Mouse (Mus musculus) liver, adult 2 months (tissue): ENCODE data around the gene Patl2. TPM values are rescaled to one million over a fixed set of nuclear protein-coding genes. Genes with fewer than 3 reads are reported as not detected.

ENCODE experiments used
- DNase-seq: peaks from one replicate; pipeline ENCODE4 v3.0.0-alpha.2; 2011; ENCODE audit warnings: low read depth, low spot score; ENCODE audit errors: extremely low read depth
- H3K27ac ChIP-seq: fragments of 200-500 bp; replicated peaks from 2 replicates; pipeline ENCODE4 v1.5.1; 2012; ENCODE audit warnings: low read depth, mild to moderate bottlenecking, control low read depth, inconsistent platforms, low read length; ENCODE audit not compliant: insufficient read depth
- H3K27me3 ChIP-seq: fragments of 200-500 bp; 2 replicates; pipeline ENCODE4 v1.6.1; 2012; ENCODE audit warnings: mild to moderate bottlenecking, moderate library complexity, low read length, inconsistent platforms; ENCODE audit not compliant: control insufficient read depth, insufficient read depth
- H3K36me3 ChIP-seq: fragments of 200-500 bp; 2 replicates; pipeline ENCODE4 v1.6.1; 2012; ENCODE audit warnings: low read length, inconsistent platforms; ENCODE audit not compliant: control insufficient read depth, insufficient read depth
- H3K4me1 ChIP-seq: fragments of 200-500 bp; 2 replicates; pipeline ENCODE4 v1.6.1; 2011; ENCODE audit warnings: low read length; ENCODE audit not compliant: control insufficient read depth, insufficient read depth
- H3K4me3 ChIP-seq: fragments of 200-500 bp; 2 replicates; pipeline ENCODE4 v1.5.1; 2011; ENCODE audit warnings: low read depth, mild to moderate bottlenecking, control low read depth, low read length, moderate library complexity; ENCODE audit not compliant: insufficient read depth
- H3K79me2 ChIP-seq: fragments of 200-500 bp; 2 replicates; pipeline ENCODE4 v1.6.1; 2012; ENCODE audit warnings: inconsistent platforms, mild to moderate bottlenecking, low read length, moderate library complexity; ENCODE audit not compliant: control insufficient read depth, insufficient read depth
- H3K9ac ChIP-seq: fragments of 200-500 bp; 2 replicates; pipeline ENCODE4 v1.6.1; 2012; ENCODE audit warnings: low read depth, mild to moderate bottlenecking, control low read depth, inconsistent platforms, low read length
- CTCF ChIP-seq: fragments of 200-500 bp; IDR thresholded peaks from 2 replicates; pipeline ENCODE4 v1.5.1; 2011; ENCODE audit warnings: low read depth, low read length, control low read depth
- POLR2A ChIP-seq: fragments of 200-500 bp; IDR thresholded peaks from 2 replicates; pipeline ENCODE4 v1.6.1; 2011; ENCODE audit warnings: low read length, control low read depth; ENCODE audit not compliant: insufficient read depth; ENCODE audit errors: extremely low read depth
- WGBS: fragments of 180-500 bp; shearing (Covaris S2); methylation state at CpG from one replicate; pipeline ENCODE4 v1.1.7; 2018; 5-methylcytosine and 5-hydroxymethylcytosine counted together
- polyA plus RNA-seq: library from polyadenylated mRNA; depleted of rRNA; stranded (reverse); fragments of >200 nt; gene quantifications from 2 replicates; pipeline ENCODE4 v1.2.3, GENCODE M21; 2012
- total RNA-seq: library from RNA; depleted of rRNA; stranded (reverse); fragments of >200 nt; gene quantifications from 2 replicates; pipeline ENCODE4 v1.2.3, GENCODE M21; 2014

Patl2 gene
- total and polyA plus RNA-seq, 2 experiments: 0.09 TPM; not detected in 1

DNA sequence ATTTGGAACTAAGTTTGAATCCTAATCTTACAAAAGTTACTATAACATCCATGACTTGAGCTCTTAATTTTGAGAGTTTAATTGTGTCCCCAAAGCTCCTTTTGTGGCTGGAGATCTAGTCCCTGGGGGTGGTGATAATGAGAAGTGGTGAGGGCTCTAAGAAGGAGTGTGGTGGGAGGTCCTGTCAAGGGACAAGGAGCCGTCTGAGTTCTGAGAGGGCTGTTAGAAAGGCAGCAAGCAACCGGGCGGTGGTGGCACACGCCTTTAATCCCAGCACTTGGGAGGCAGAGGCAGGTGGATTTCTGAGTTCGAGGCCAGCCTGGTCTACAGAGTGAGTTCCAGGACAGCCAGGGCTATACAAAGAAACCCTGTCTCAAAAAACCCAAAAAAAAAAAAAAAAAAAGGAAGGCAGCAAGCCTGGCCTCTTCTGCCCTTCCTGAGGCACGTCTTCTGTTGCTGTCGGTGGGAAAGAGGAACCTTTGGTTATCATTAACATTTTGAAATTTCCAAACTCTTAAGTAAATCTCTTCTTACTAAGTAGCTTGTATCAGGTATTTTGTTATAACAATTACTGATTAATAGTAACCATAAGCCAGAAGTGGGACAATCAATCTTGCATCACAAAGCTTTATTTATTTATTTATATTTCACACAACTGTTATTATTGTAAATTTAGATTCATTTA is 32.2 kb downstream of the Patl2 start:
- no peaks in the 10 kb centered on the region for H3K27me3 ChIP-seq
- H3K4me3 ChIP-seq: no peak overlapping the region
- H3K27ac ChIP-seq: no peak overlapping the region
- peaks cover 47% of the 10 kb centered on the region for H3K4me1 ChIP-seq
- TF ChIP-seq CTCF (no peak), POLR2A (no peak)
- no peak overlapping the region for H3K9ac ChIP-seq
- peaks cover 46% of the 10 kb centered on the region for H3K36me3 ChIP-seq
- 72% methylated on average over 7 of the region's 7 CpGs for whole genome bisulfite sequencing
- peaks cover 28% of the 10 kb centered on the region; the same call in 1 of the 2 replicates for H3K79me2 ChIP-seq
- no peak for DNase-seq

DNA sequence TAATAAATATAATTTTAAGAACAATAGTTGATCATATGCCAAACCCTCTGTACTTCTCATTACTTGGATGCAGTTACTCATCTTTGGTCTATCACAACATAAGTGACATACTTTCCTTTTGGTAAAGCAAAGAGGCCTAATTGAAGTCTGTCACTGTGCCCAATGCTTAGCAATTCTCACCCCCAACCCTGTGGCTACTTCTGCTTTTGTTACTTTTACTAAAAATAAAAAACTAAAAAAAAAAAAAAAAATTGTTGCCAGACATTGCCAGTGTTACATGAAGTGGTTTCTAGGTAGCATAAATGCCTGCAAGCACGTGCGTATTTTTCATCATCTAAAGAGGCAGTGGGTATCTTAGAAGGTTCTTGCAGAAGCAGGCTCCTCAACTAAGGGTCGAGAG is 33.1 kb downstream of the Patl2 start:
- DNase-seq: no peak
- H3K36me3 ChIP-seq: peaks cover 46% of the 10 kb centered on the region
- WGBS: 90% methylated on average over 3 of the region's 3 CpGs
- H3K27ac ChIP-seq: no peak overlapping the region
- H3K4me1 ChIP-seq: peaks cover 43% of the 10 kb centered on the region
- H3K27me3 ChIP-seq: no peaks in the 10 kb centered on the region
- TF ChIP-seq CTCF: no peak
- no peak for TF ChIP-seq POLR2A
- H3K9ac ChIP-seq: no peak overlapping the region
- H3K4me3 ChIP-seq: no peak overlapping the region
- H3K79me2 ChIP-seq: peaks cover 33% of the 10 kb centered on the region; the same call in 1 of the 2 replicates

DNA sequence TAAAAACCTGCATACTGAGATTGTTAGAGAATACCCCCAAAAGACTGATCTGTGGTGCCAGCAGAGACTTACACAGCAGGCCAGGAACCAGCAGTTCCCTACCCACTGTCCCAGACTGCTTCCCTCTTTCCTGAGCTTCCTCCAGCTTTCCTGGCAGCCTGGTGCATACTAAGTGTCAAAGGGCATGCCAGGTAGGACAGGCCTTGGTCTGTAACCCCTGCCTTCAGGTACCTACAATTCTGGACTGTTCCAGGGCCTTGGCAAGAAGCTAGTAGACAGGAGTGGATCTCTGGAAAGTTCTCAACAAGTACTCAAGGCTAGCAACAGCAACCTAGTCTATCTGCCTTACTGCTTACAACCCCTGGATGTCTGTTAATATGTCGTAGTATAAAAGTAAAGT is 34.8 kb downstream of the Patl2 start:
- Histone ChIP-seq H3K4me3 (no peak overlapping the region; the same call in 1 of the 2 replicates), H3K36me3 (peaks cover 46% of the 10 kb centered on the region), H3K9ac (peak overlapping the region; percentile 44), H3K27me3 (no peaks in the 10 kb centered on the region), H3K4me1 (peaks cover 43% of the 10 kb centered on the region), H3K27ac (peak overlapping the region; percentile 0), H3K79me2 (peaks cover 35% of the 10 kb centered on the region; the same call in 1 of the 2 replicates)
- TF ChIP-seq POLR2A (no peak), CTCF (no peak)
- DNase-seq: peak; percentile 87
- WGBS: 76% methylated on average over 1 of the region's 1 CpGs

DNA sequence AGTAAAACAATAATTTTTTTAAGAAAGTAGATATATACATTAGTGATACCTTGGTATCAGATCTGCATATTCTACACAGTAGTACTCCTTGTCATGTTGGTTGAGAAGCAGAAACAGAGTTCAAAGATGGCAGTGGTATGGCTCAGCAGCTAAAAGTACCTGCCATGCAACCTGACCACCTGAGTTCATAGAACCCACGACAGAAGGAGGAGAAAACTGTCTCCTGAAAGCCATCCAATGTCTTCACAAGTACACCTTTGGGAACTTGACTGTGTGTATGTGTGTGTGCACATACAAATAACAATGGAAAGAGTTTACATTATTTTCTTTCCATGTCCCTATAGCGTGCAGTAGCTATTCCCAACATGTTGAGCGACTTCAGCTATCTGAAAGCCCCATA is 36.3 kb downstream of the Patl2 start:
- H3K9ac ChIP-seq: peak overlapping the region; percentile 90
- H3K36me3 ChIP-seq: peaks cover 41% of the 10 kb centered on the region
- TF ChIP-seq POLR2A: no peak
- TF ChIP-seq CTCF: no peak
- H3K27ac ChIP-seq: peak overlapping the region; percentile 96; the same call in 1 of the 2 replicates
- DNase-seq: no peak
- H3K4me3 ChIP-seq: peak overlapping the region; percentile 86
- peaks cover 35% of the 10 kb centered on the region; the same call in 1 of the 2 replicates for H3K79me2 ChIP-seq
- WGBS: 11% methylated on average over 3 of the region's 3 CpGs
- H3K4me1 ChIP-seq: peaks cover 32% of the 10 kb centered on the region
- H3K27me3 ChIP-seq: no peaks in the 10 kb centered on the region

DNA sequence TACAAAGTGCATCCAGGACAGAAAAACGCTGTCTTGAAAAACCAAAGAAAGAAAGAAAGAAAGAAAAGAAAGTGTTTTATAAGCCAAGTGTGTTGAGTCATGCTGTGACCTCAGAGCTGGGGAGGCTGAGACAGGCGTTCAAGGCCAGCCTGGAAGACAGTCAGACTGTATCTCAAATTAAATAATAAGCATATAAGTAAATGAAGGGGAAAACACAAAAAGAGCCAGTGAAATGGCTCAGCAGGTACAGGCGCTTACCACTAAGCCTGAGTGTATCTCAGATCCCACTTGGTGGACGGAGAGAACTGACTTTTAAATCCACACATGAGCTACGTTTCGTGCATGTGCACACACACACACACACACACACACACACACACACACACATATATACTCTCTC is 36.7 kb downstream of the Patl2 start:
- H3K79me2 ChIP-seq: peaks cover 35% of the 10 kb centered on the region; the same call in 1 of the 2 replicates
- H3K27ac ChIP-seq: peak overlapping the region; percentile 96
- 12% methylated on average over 6 of the region's 6 CpGs for WGBS
- DNase-seq: peak; percentile 45
- H3K4me1 ChIP-seq: peaks cover 30% of the 10 kb centered on the region
- peak overlapping the region; percentile 90 for H3K9ac ChIP-seq
- TF ChIP-seq POLR2A (no peak), CTCF (no peak)
- H3K36me3 ChIP-seq: peaks cover 39% of the 10 kb centered on the region
- no peaks in the 10 kb centered on the region for H3K27me3 ChIP-seq
- peak overlapping the region; percentile 86 for H3K4me3 ChIP-seq
